Mouse (Mus musculus) forebrain, embryonic 13.5 days (tissue): Measurements from ENCODE around the gene Zc3h13. TPM values are rescaled to one million over a fixed set of nuclear protein-coding genes. Genes with fewer than 3 reads are reported as not detected.

ENCODE experiments used
- ATAC-seq: fragments of 200-750 bp; cut with Nextera tagmentation; 2 replicates; pipeline ENCODE4 v1.8.0; 2017
- H3K27ac ChIP-seq: fragments of 300-500 bp; sonication (generic); 2 replicates; pipeline ENCODE4 v1.5.1; 2015; ENCODE audit warnings: inconsistent platforms, mild to moderate bottlenecking, moderate library complexity
- H3K27me3 ChIP-seq: fragments of 300-500 bp; sonication (generic); 2 replicates; pipeline ENCODE4 v1.6.1; 2015; ENCODE audit warnings: mild to moderate bottlenecking, inconsistent platforms
- H3K36me3 ChIP-seq: fragments of 300-500 bp; sonication (generic); 2 replicates; pipeline ENCODE4 v1.6.1; 2015; ENCODE audit warnings: mild to moderate bottlenecking, inconsistent platforms; ENCODE audit not compliant: poor library complexity, severe bottlenecking
- H3K4me1 ChIP-seq: fragments of 300-500 bp; sonication (generic); 2 replicates; pipeline ENCODE4 v1.6.1; 2015; ENCODE audit warnings: inconsistent platforms
- H3K4me2 ChIP-seq: fragments of 300-500 bp; sonication (generic); 2 replicates; pipeline ENCODE4 v1.6.1; 2015; ENCODE audit warnings: inconsistent platforms, mild to moderate bottlenecking, moderate library complexity
- H3K4me3 ChIP-seq: fragments of 300-500 bp; sonication (generic); 2 replicates; pipeline ENCODE4 v1.5.1; 2015; ENCODE audit warnings: mild to moderate bottlenecking, inconsistent platforms
- H3K9ac ChIP-seq: fragments of 300-500 bp; sonication (generic); 2 replicates; pipeline ENCODE4 v1.6.1; 2015; ENCODE audit warnings: mild to moderate bottlenecking, inconsistent platforms
- H3K9me3 ChIP-seq: fragments of 300-500 bp; sonication (generic); replicated peaks from 2 replicates; pipeline ENCODE4 v1.6.1; 2016; ENCODE audit warnings: inconsistent platforms
- WGBS: fragments of 180-500 bp; shearing (Covaris S2); methylation state at CpG from one replicate; pipeline ENCODE4 v1.1.7; 2015; 5-methylcytosine and 5-hydroxymethylcytosine counted together
- polyA plus RNA-seq: library from polyadenylated mRNA; unstranded; fragments of >200 nt; fragmentation: Nextera tagmentation; extraction: Ambion mirVana; gene quantifications from 2 replicates; pipeline ENCODE4 v1.2.1, GENCODE M21; 2015

Zc3h13 gene
- polyA plus RNA-seq, 1 experiment from 2014 or later = 52.0 TPM

GRCm38 (mm10) chr14:75334321-75334720 is 50.1 kb downstream of the Zc3h13 start:
- Histone ChIP-seq H3K4me1 (peaks cover 3% of the 10 kb centered on the region; the same call in 1 of the 2 replicates), H3K27ac (0 out of 2 replicates have a peak overlapping the region, but pooled peaks have one; percentile 3), H3K9ac (no peak overlapping the region), H3K27me3 (no peaks in the 10 kb centered on the region), H3K36me3 (peaks cover 73% of the 10 kb centered on the region), H3K4me2 (no peak overlapping the region), H3K9me3 (no peaks in the 10 kb centered on the region), H3K4me3 (no peak overlapping the region)
- 94% methylated on average over 4 of the region's 4 CpGs for WGBS
- ATAC-seq = no peak

- Histone ChIP-seq H3K27ac (no peak overlapping the region), H3K36me3 (peaks cover 63% of the 10 kb centered on the region), H3K9me3 (no peaks in the 10 kb centered on the region), H3K4me2 (no peak overlapping the region), H3K27me3 (no peaks in the 10 kb centered on the region), H3K4me3 (no peak overlapping the region), H3K9ac (no peak overlapping the region), H3K4me1 (peaks cover 3% of the 10 kb centered on the region; the same call in 1 of the 2 replicates)
- 92% methylated on average over 2 of the region's 2 CpGs for WGBS
- no peak for ATAC-seq
These were observed 53.7 kb downstream of the Zc3h13 start for GRCm38 (mm10) chr14:75337884-75338283.

DNA sequence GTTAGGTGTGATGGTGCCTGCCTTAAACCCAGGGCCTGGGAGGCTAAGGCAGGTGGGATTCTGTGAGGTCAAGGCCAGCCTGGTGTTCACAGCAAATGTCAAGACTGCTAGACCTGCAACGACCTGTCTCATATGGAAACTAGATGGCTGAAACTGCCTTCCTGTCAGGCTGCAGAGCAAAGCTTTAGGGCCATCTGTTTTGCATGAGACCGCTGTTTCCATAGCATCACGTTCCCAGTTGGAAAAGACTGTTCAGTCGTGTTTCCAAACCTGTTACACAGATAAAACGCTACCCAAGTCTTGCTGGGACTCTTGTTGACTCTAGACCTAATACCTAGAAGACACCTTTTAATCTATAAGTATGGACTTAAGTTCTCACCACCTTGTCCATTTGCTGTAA is 61.9 kb downstream of the Zc3h13 start:
- Histone ChIP-seq H3K9me3 (no peaks in the 10 kb centered on the region), H3K9ac (no peak overlapping the region)

GRCm38 (mm10) chr14:75351626-75352025 is 67.5 kb downstream of the Zc3h13 start:
- WGBS = 22% methylated on average over 4 of the region's 4 CpGs

More for the DNA sequence above, 61.9 kb downstream of the Zc3h13 start:
- Histone ChIP-seq H3K27me3 (no peaks in the 10 kb centered on the region), H3K36me3 (peaks cover 37% of the 10 kb centered on the region), H3K4me1 (no peaks in the 10 kb centered on the region), H3K27ac (no peak overlapping the region), H3K4me2 (no peak overlapping the region), H3K4me3 (no peak overlapping the region)
- 89% methylated on average over 5 of the region's 5 CpGs for WGBS
- ATAC-seq = no peak

DNA sequence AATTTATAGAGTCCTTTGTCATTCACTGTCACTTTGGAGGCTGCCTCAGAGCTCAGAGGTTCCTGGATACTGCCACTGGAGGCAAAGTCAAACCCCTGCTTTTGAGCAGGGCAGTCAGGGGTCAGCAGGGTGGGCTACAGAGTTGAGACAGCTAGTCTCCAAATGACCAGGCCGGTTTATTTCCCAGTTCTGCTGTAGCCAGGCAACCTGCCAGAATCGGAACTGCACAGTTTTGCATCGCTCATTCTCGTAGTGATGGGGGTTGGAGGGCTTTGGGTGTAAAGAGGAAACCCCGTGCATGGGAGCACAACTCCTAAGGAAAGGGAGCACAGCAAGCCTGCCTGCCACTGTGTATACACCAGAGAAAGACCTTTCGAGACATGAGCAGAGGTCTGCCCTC is 79.1 kb downstream of the Zc3h13 start:
- no peak overlapping the region for H3K9ac ChIP-seq
- no peak overlapping the region for H3K27ac ChIP-seq
- H3K4me1 ChIP-seq = no peaks in the 10 kb centered on the region
- H3K4me2 ChIP-seq = no peak overlapping the region
- no peak for ATAC-seq
- no peaks in the 10 kb centered on the region for H3K27me3 ChIP-seq
- H3K9me3 ChIP-seq = no peaks in the 10 kb centered on the region; the same call in 1 of the 2 replicates
- no peak overlapping the region for H3K4me3 ChIP-seq
- H3K36me3 ChIP-seq = no peaks in the 10 kb centered on the region
- WGBS = 74% methylated on average over 6 of the region's 6 CpGs

More at GRCm38 (mm10) chr14:75351626-75352025, 67.5 kb downstream of the Zc3h13 start:
- Histone ChIP-seq H3K27ac (no peak overlapping the region; the same call in 1 of the 2 replicates), H3K4me1 (no peaks in the 10 kb centered on the region), H3K27me3 (no peaks in the 10 kb centered on the region), H3K36me3 (0 out of 2 replicates have a peak, but pooled peaks cover under 1% of the 10 kb centered on the region), H3K4me3 (no peak overlapping the region), H3K9me3 (no peaks in the 10 kb centered on the region), H3K9ac (no peak overlapping the region), H3K4me2 (no peak overlapping the region)
- ATAC-seq = no peak

DNA sequence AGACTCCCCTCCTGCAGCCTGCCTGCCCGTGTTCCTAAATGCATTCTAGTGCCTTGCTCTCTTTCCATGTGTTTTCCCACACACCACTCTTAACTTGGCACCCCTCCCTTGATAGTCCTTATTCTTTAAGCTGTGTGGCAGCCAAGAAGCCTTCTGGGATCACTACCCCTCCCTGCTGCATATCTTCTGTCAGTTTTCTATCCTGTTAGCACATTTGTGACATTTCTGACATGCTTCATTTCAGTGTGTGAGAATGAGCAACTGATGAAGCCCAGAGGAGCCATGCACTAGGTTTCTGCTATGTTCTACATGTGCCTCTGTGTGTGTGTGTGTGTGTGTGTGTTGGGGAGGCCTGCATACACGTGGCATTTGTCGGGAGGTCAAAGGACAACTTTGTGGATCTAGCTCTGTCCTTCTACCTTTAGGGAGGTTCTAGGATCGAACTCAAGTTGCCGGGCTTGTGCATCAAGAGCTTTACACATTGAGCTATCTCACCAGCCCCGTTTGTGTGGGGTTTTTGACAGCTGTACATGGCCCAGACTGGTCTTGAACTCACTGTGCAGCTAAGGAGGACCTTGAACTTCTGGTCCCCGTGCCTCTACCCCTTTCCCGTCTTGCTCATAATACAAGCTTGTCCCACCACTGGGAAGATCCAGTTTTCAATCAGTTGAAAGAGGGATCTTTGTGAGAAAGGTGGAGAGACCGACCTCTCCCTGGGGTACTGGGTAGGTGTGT is 81.3 kb downstream of the Zc3h13 start:
- WGBS = 80% methylated on average over 9 of the region's 9 CpGs
- ATAC-seq = peak; percentile 41; the same call in 1 of the 2 replicates
- Histone ChIP-seq H3K4me1 (no peaks in the 10 kb centered on the region), H3K9ac (no peak overlapping the region), H3K36me3 (no peaks in the 10 kb centered on the region), H3K27ac (no peak overlapping the region), H3K9me3 (no peaks in the 10 kb centered on the region), H3K4me3 (no peak overlapping the region), H3K27me3 (no peaks in the 10 kb centered on the region), H3K4me2 (no peak overlapping the region)

DNA sequence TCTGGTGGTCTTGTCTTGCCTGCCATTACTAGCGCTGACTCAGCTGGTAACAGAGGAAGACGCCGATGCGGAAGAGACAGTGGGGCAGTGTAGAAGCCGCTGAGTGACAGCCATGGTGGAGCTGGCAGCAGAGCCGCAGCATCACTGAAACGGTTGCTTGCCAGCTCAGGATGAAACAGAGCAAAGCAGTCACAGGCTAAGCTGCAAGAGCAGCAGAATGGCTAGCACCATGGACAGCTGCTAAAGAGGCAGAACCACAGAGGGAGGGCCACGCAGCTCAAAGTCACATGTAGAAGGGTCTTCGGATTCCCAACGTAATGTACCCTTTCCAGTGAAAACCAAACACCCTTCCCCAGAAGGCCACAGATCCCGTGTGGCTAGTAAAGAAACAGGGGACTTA is 82.6 kb downstream of the Zc3h13 start:
- no peaks in the 10 kb centered on the region for H3K27me3 ChIP-seq
- H3K4me3 ChIP-seq = no peak overlapping the region
- no peak overlapping the region for H3K4me2 ChIP-seq
- H3K27ac ChIP-seq = no peak overlapping the region
- no peaks in the 10 kb centered on the region for H3K4me1 ChIP-seq
- WGBS = 34% methylated on average over 11 of the region's 11 CpGs
- H3K9ac ChIP-seq = no peak overlapping the region
- H3K36me3 ChIP-seq = no peaks in the 10 kb centered on the region
- peak; percentile 24; the same call in 1 of the 2 replicates for ATAC-seq
- no peaks in the 10 kb centered on the region for H3K9me3 ChIP-seq

GRCm38 (mm10) chr14:75367503-75367902 is 83.3 kb downstream of the Zc3h13 start:
- WGBS = 48% methylated on average over 3 of the region's 3 CpGs

DNA sequence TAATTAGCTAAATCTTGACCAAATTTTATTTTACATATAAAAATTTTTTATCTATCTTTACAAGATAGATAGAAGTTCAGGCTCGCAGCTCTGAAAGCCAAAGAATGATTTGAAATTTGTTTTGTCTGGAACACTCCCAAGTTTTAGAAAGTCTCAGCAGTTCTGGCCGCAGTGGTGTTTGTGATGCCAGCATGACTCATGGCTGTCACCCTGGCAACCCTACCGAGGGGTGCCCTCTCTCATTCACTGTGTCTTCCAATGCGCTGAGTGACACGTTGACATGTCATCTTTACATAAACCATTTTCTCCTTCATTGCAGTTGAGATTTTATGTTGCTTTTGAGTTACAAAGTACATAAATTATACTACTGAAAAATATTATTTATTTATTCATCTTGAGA is 85.7 kb downstream of the Zc3h13 start:
- ATAC-seq = peak; percentile 54; the same call in 1 of the 2 replicates
- Histone ChIP-seq H3K9me3 (no peaks in the 10 kb centered on the region), H3K9ac (no peak overlapping the region), H3K4me3 (no peak overlapping the region), H3K4me1 (no peaks in the 10 kb centered on the region), H3K27ac (no peak overlapping the region), H3K36me3 (no peaks in the 10 kb centered on the region), H3K4me2 (no peak overlapping the region), H3K27me3 (no peaks in the 10 kb centered on the region)
- WGBS = 62% methylated on average over 5 of the region's 5 CpGs

More at GRCm38 (mm10) chr14:75367503-75367902, 83.3 kb downstream of the Zc3h13 start:
- Histone ChIP-seq H3K4me2 (no peak overlapping the region), H3K4me3 (no peak overlapping the region), H3K36me3 (no peaks in the 10 kb centered on the region), H3K27me3 (no peaks in the 10 kb centered on the region), H3K4me1 (no peaks in the 10 kb centered on the region), H3K9me3 (no peaks in the 10 kb centered on the region), H3K9ac (no peak overlapping the region), H3K27ac (no peak overlapping the region)
- no peak for ATAC-seq

GRCm38 (mm10) chr14:75375006-75375598 is 90.9 kb downstream of the Zc3h13 start:
- Histone ChIP-seq H3K4me2 (no peak overlapping the region), H3K9me3 (no peaks in the 10 kb centered on the region), H3K27me3 (no peaks in the 10 kb centered on the region), H3K4me1 (peaks cover 15% of the 10 kb centered on the region), H3K4me3 (no peak overlapping the region), H3K27ac (no peak overlapping the region), H3K9ac (no peak overlapping the region), H3K36me3 (no peaks in the 10 kb centered on the region)
- no peak for ATAC-seq
- WGBS = 66% methylated on average over 11 of the region's 11 CpGs

DNA sequence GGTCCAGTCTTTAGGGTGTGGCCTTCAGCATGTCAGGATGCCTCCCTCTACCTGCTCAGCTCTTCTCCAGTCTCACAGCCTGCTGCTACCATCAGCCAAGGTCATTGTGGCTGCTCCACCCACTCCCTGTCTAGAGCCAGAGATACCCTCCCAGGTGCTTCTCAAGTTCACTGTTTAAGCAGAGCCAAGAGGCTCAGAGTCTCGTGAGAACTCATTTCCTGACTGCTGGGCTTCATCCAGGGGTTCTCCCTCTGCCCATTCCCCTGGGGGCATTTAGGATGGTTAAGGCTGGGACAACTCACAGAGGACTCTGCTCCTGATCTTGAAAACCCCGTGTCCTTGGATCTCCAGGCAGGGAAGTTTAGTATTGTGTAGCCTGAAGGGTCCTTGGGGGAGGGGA is 92.1 kb downstream of the Zc3h13 start:
- 53% methylated on average over 2 of the region's 2 CpGs for WGBS
- no peak overlapping the region for H3K27ac ChIP-seq
- H3K27me3 ChIP-seq = no peaks in the 10 kb centered on the region

GRCm38 (mm10) chr14:75377612-75378011 is 93.4 kb downstream of the Zc3h13 start:
- H3K27ac ChIP-seq = no peak overlapping the region
- ATAC-seq = no peak
- WGBS = 46% methylated on average over 7 of the region's 7 CpGs
- no peak overlapping the region for H3K4me2 ChIP-seq
- H3K27me3 ChIP-seq = no peaks in the 10 kb centered on the region
- no peak overlapping the region for H3K4me3 ChIP-seq
- peaks cover 15% of the 10 kb centered on the region for H3K4me1 ChIP-seq
- no peaks in the 10 kb centered on the region for H3K9me3 ChIP-seq
- H3K36me3 ChIP-seq = no peaks in the 10 kb centered on the region
- no peak overlapping the region for H3K9ac ChIP-seq

More for the DNA sequence above, 92.1 kb downstream of the Zc3h13 start:
- H3K9me3 ChIP-seq = no peaks in the 10 kb centered on the region
- no peak overlapping the region for H3K9ac ChIP-seq
- H3K4me1 ChIP-seq = peaks cover 15% of the 10 kb centered on the region
- no peak overlapping the region for H3K4me3 ChIP-seq
- no peaks in the 10 kb centered on the region for H3K36me3 ChIP-seq
- ATAC-seq = no peak
- no peak overlapping the region for H3K4me2 ChIP-seq
